Mouse (Mus musculus) small intestine, adult 2 months (tissue): ENCODE data around the gene Pgm2l1. TPM values are rescaled to one million over a fixed set of nuclear protein-coding genes. Genes with fewer than 3 reads are reported as not detected.

ENCODE experiments used
- H3K27ac ChIP-seq: fragments of 200-500 bp; 2 replicates; pipeline ENCODE4 v1.5.1; 2012; ENCODE audit warnings: low read depth, low read length, control low read depth, inconsistent platforms; ENCODE audit not compliant: insufficient read depth
- H3K27me3 ChIP-seq: fragments of 200-500 bp; 2 replicates; pipeline ENCODE4 v1.6.1; 2012; ENCODE audit warnings: mild to moderate bottlenecking, moderate library complexity, low read length, inconsistent platforms; ENCODE audit not compliant: control insufficient read depth, insufficient read depth
- H3K36me3 ChIP-seq: fragments of 200-500 bp; 2 replicates; pipeline ENCODE4 v1.6.1; 2012; ENCODE audit warnings: mild to moderate bottlenecking, low read length, control low read depth, inconsistent platforms; ENCODE audit not compliant: control insufficient read depth, insufficient read depth
- H3K4me1 ChIP-seq: fragments of 200-500 bp; 2 replicates; pipeline ENCODE4 v1.6.1; 2012; ENCODE audit warnings: low read length, inconsistent platforms, mixed read lengths; ENCODE audit not compliant: control insufficient read depth, insufficient read depth, insufficient read length
- H3K4me3 ChIP-seq: fragments of 200-500 bp; 2 replicates; pipeline ENCODE4 v1.5.1; 2012; ENCODE audit warnings: low read depth, mild to moderate bottlenecking, control low read depth, inconsistent platforms, low read length, moderate library complexity
- CTCF ChIP-seq: fragments of 200-500 bp; IDR thresholded peaks from 2 replicates; pipeline ENCODE4 v1.5.1; 2012; ENCODE audit warnings: low read depth, mild to moderate bottlenecking, control low read depth, inconsistent platforms, low read length, moderate library complexity, mixed read lengths; ENCODE audit not compliant: insufficient replicate concordance, insufficient read length; ENCODE audit errors: extremely low read depth
- POLR2A ChIP-seq: fragments of 200-500 bp; IDR thresholded peaks from 2 replicates; pipeline ENCODE4 v1.6.1; 2012; ENCODE audit warnings: low read depth, mild to moderate bottlenecking, control low read depth, inconsistent platforms, low read length, moderate library complexity
- WGBS: fragments of 180-500 bp; shearing (Covaris S2); methylation state at CpG from one replicate; pipeline ENCODE4 v1.1.7; 2018; 5-methylcytosine and 5-hydroxymethylcytosine counted together
- polyA plus RNA-seq: library from polyadenylated mRNA; depleted of rRNA; stranded (reverse); fragments of >200 nt; gene quantifications from 2 replicates; pipeline ENCODE4 v1.2.3, GENCODE M21; 2012

Pgm2l1 gene
- polyA plus RNA-seq, 1 experiment = 1.5 TPM

- Histone ChIP-seq H3K4me1 (peaks cover 3% of the 10 kb centered on the region; the same call in 1 of the 2 replicates), H3K36me3 (peaks cover 10% of the 10 kb centered on the region), H3K27ac (peak overlapping the region; percentile 62), H3K27me3 (no peaks in the 10 kb centered on the region), H3K4me3 (no peak overlapping the region)
- 16% methylated on average over 3 of the region's 3 CpGs for WGBS
- no peak for TF ChIP-seq CTCF
- no peak for TF ChIP-seq POLR2A
Measured at GRCm38 (mm10) chr7:100181614-100182013, 45.6 kb upstream of the Pgm2l1 start.

DNA sequence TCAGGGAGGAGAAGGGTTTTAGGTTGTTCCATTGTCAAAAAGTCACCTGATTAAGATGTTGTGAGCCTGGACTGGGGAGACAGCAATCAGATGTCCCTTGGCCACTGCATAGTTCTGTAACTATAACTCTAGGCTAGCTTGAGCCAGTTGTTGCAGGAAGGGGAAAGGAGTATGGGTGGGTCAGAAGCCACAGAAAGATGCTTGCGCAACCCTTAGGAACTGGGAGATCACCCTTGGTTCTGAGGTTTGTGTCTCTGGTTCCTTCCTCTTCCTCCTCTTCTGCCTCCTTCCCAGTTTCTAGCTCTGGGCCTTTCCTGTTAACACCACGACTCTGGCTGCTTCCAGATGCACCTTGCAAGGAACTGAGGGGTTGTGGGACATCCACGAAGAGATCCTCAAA, 44.8 kb upstream of the Pgm2l1 start:
- Histone ChIP-seq H3K27ac (peak overlapping the region; percentile 38; the same call in 1 of the 2 replicates), H3K4me3 (peak overlapping the region; percentile 12; the same call in 1 of the 2 replicates), H3K27me3 (no peaks in the 10 kb centered on the region), H3K4me1 (peaks cover 3% of the 10 kb centered on the region; the same call in 1 of the 2 replicates), H3K36me3 (peaks cover 10% of the 10 kb centered on the region)
- TF ChIP-seq POLR2A = no peak
- 14% methylated on average over 3 of the region's 3 CpGs for WGBS

- H3K27ac ChIP-seq = no peak overlapping the region
- TF ChIP-seq CTCF = peak; percentile 80; the same call in 1 of the 2 replicates
- TF ChIP-seq POLR2A = no peak
- no peak overlapping the region for H3K4me3 ChIP-seq
- 12% methylated on average over 7 of the region's 7 CpGs for WGBS
- no peaks in the 10 kb centered on the region for H3K27me3 ChIP-seq
- H3K4me1 ChIP-seq = no peaks in the 10 kb centered on the region
- peaks cover 10% of the 10 kb centered on the region for H3K36me3 ChIP-seq
Measured at GRCm38 (mm10) chr7:100187601-100188000, 39.6 kb upstream of the Pgm2l1 start.

GRCm38 (mm10) chr7:100190167-100190566, 37.0 kb upstream of the Pgm2l1 start:
- 74% methylated on average over 4 of the region's 4 CpGs for WGBS
- TF ChIP-seq POLR2A (no peak), CTCF (no peak)
- H3K36me3 ChIP-seq = peaks cover 4% of the 10 kb centered on the region
- H3K27me3 ChIP-seq = no peaks in the 10 kb centered on the region
- no peaks in the 10 kb centered on the region for H3K4me1 ChIP-seq
- H3K4me3 ChIP-seq = no peak overlapping the region
- no peak overlapping the region for H3K27ac ChIP-seq

- TF ChIP-seq CTCF = peak; percentile 81; the same call in 1 of the 2 replicates
- TF ChIP-seq POLR2A = no peak
- Histone ChIP-seq H3K4me3 (no peak overlapping the region), H3K27ac (no peak overlapping the region), H3K4me1 (no peaks in the 10 kb centered on the region), H3K27me3 (no peaks in the 10 kb centered on the region), H3K36me3 (peaks cover 2% of the 10 kb centered on the region)
- 0% methylated on average over 4 of the region's 4 CpGs for WGBS
Measured at GRCm38 (mm10) chr7:100190778-100191177, 36.4 kb upstream of the Pgm2l1 start.

- 89% methylated on average over 3 of the region's 3 CpGs for WGBS
Measured at GRCm38 (mm10) chr7:100201191-100201590, 26.0 kb upstream of the Pgm2l1 start.

DNA sequence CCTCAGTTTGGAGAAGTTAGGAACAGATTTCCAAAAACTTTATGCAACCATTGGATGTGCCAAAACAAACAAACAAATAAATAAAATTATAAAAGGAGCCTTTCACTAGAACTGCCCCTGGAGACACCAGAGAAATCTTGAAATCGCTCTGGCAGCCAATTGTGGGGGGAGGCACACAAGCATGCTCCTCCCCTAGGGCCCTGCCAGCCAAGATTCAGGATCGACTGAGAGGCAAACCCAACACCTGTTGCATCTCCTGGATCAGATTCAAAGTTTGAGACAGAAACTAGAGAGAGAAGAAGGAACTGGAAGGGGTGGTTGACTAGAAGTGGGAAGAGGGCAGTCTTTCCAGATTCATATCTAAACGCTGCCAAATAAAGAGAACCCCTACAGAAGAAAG, 23.6 kb upstream of the Pgm2l1 start:
- TF ChIP-seq POLR2A (no peak), CTCF (no peak)
- no peaks in the 10 kb centered on the region for H3K4me1 ChIP-seq
- no peaks in the 10 kb centered on the region for H3K36me3 ChIP-seq
- WGBS = 28% methylated on average over 3 of the region's 3 CpGs
- no peak overlapping the region for H3K27ac ChIP-seq
- H3K27me3 ChIP-seq = no peaks in the 10 kb centered on the region
- no peak overlapping the region for H3K4me3 ChIP-seq

More at GRCm38 (mm10) chr7:100201191-100201590, 26.0 kb upstream of the Pgm2l1 start:
- no peak overlapping the region for H3K4me3 ChIP-seq
- TF ChIP-seq POLR2A (no peak), CTCF (no peak)
- H3K27ac ChIP-seq = no peak overlapping the region
- H3K36me3 ChIP-seq = no peaks in the 10 kb centered on the region
- H3K4me1 ChIP-seq = no peaks in the 10 kb centered on the region
- H3K27me3 ChIP-seq = no peaks in the 10 kb centered on the region
